Mouse (Mus musculus): ENCODE data around the gene Clcn7. TPM values are rescaled to one million over a fixed set of nuclear protein-coding genes. Genes with fewer than 3 reads are reported as not detected.

The Clcn7 gene
- polyA plus RNA-seq, 1 experiment from 2014 or later: 9.9 TPM

DNA sequence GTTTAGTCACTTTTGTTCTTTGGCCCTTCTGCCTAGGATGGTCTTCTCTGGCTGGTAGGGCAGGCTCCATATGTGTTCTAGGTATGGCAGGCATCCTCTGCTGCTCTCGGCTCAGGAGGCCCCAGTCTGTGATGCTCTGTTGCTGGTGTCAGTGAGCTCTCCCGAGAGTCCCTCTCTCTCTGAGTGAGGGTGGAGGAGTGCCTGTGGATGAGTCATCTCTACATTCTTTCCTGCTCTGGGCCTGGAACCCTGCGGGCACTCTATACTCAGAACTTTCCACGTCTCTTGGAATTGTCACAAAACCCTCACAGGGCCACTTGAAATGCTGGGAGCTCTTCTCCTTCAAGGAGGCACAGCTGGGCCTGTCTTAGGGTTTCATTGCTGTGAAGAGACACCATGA is 78.5 kb downstream of the Clcn7 start:
- ATAC-seq (ENCODE audit: low read depth): no peak
- Histone ChIP-seq H3K4me3 (ENCODE audit: low read depth, low read length) (no peak overlapping the region), H3K27ac (ENCODE audit: low read length) (no peak overlapping the region), H3K9me3 (replicated peaks; ENCODE audit: control insufficient read depth, low read length) (no peaks in the 10 kb centered on the region), H3K36me3 (ENCODE audit: control insufficient read depth, insufficient read depth) (peaks cover 5% of the 10 kb centered on the region; the same call in 1 of the 2 replicates), H3K27me3 (ENCODE audit: control insufficient read depth, insufficient read depth, low read depth, low read length) (no peaks in the 10 kb centered on the region), H3K9ac (ENCODE audit: low read depth, low read length) (no peak overlapping the region), H3K4me2 (ENCODE audit: low read depth, low read length) (no peak overlapping the region), H3K4me1 (ENCODE audit: control insufficient read depth, low read depth, low read length) (no peaks in the 10 kb centered on the region)
- WGBS (ENCODE audit: insufficient replicate concordance): 79% methylated on average over 4 of the region's 4 CpGs

Other genes starting within 250 kb of the Clcn7 start
- gene Nubp2, start 247.0 kb upstream of the Clcn7 start, polyA plus RNA-seq (2015; fragmentation: Nextera tagmentation; extraction: Ambion mirVana): 53.2 and 55.5 TPM in 2 replicates
- 38.9 and 40.3 TPM in 2 replicates for gene Spsb3, start 246.7 kb upstream of the Clcn7 start, polyA plus RNA-seq (2015; fragmentation: Nextera tagmentation; extraction: Ambion mirVana)
- 12.1 and 12.2 TPM in 2 replicates for gene Eme2, start 238.3 kb upstream of the Clcn7 start, polyA plus RNA-seq (2015; fragmentation: Nextera tagmentation; extraction: Ambion mirVana)
- gene Mrps34, start 238.3 kb upstream of the Clcn7 start, polyA plus RNA-seq (2015; fragmentation: Nextera tagmentation; extraction: Ambion mirVana): 48.9 and 50.7 TPM in 2 replicates
- gene Nme3, start 236.9 kb upstream of the Clcn7 start, polyA plus RNA-seq (2015; fragmentation: Nextera tagmentation; extraction: Ambion mirVana): 46.7 and 54.0 TPM in 2 replicates
- gene Mapk8ip3, start 196.4 kb upstream of the Clcn7 start, polyA plus RNA-seq (2015; fragmentation: Nextera tagmentation; extraction: Ambion mirVana): 9.5 and 11.6 TPM in 2 replicates
- 52.6 and 53.6 TPM in 2 replicates for gene Jpt2, start 172.7 kb upstream of the Clcn7 start, polyA plus RNA-seq (2015; fragmentation: Nextera tagmentation; extraction: Ambion mirVana)
- gene Cramp1l, start 117.6 kb upstream of the Clcn7 start, polyA plus RNA-seq (2015; fragmentation: Nextera tagmentation; extraction: Ambion mirVana): 2.7 and 2.9 TPM in 2 replicates
- gene Ift140, start 117.3 kb upstream of the Clcn7 start, polyA plus RNA-seq (2015; fragmentation: Nextera tagmentation; extraction: Ambion mirVana): 145 and 146 TPM in 2 replicates
- 6.2 and 7.3 TPM in 2 replicates for gene Tmem204, start 49.8 kb upstream of the Clcn7 start, polyA plus RNA-seq (2015; fragmentation: Nextera tagmentation; extraction: Ambion mirVana)
- 12.2 TPM in 2 replicates for gene Telo2, start 17.4 kb upstream of the Clcn7 start, polyA plus RNA-seq (2015; fragmentation: Nextera tagmentation; extraction: Ambion mirVana)
- gene Ptx4, start 12.6 kb upstream of the Clcn7 start, polyA plus RNA-seq (2015; fragmentation: Nextera tagmentation; extraction: Ambion mirVana): not detected in 2 replicates
- 0.04 TPM in 1 of 2 replicates, not detected in the other for gene Ccdc154, start 29.1 kb downstream of the Clcn7 start, polyA plus RNA-seq (2015; fragmentation: Nextera tagmentation; extraction: Ambion mirVana)
- not detected in 2 replicates for gene Gm38655, start 42.1 kb downstream of the Clcn7 start, polyA plus RNA-seq (2015; fragmentation: Nextera tagmentation; extraction: Ambion mirVana)
- 14.2 and 15.1 TPM in 2 replicates for gene BC003965, start 51.2 kb downstream of the Clcn7 start, polyA plus RNA-seq (2015; fragmentation: Nextera tagmentation; extraction: Ambion mirVana)
- 6.8 and 7.9 TPM in 2 replicates for gene Unkl, start 55.0 kb downstream of the Clcn7 start, polyA plus RNA-seq (2015; fragmentation: Nextera tagmentation; extraction: Ambion mirVana)
- gene Gnptg, start 106.7 kb downstream of the Clcn7 start, polyA plus RNA-seq (2015; fragmentation: Nextera tagmentation; extraction: Ambion mirVana): 17.8 and 19.9 TPM in 2 replicates
- gene Tsr3, start 106.8 kb downstream of the Clcn7 start, polyA plus RNA-seq (2015; fragmentation: Nextera tagmentation; extraction: Ambion mirVana): 14.7 and 15.0 TPM in 2 replicates
- gene Baiap3, start 123.0 kb downstream of the Clcn7 start, polyA plus RNA-seq (2015; fragmentation: Nextera tagmentation; extraction: Ambion mirVana): 0.46 and 0.57 TPM in 2 replicates
- gene Ube2i, start 141.2 kb downstream of the Clcn7 start, polyA plus RNA-seq (2015; fragmentation: Nextera tagmentation; extraction: Ambion mirVana): 205 and 211 TPM in 2 replicates
- gene Prss34, start 165.0 kb downstream of the Clcn7 start, polyA plus RNA-seq (2015; fragmentation: Nextera tagmentation; extraction: Ambion mirVana): 3.4 and 4.9 TPM in 2 replicates
- not detected in 2 replicates for gene Prss28, start 175.3 kb downstream of the Clcn7 start, polyA plus RNA-seq (2015; fragmentation: Nextera tagmentation; extraction: Ambion mirVana)
- gene Prss29, start 185.3 kb downstream of the Clcn7 start, polyA plus RNA-seq (2015; fragmentation: Nextera tagmentation; extraction: Ambion mirVana): not detected in 2 replicates
- not detected in 2 replicates for gene Tpsab1, start 212.2 kb downstream of the Clcn7 start, polyA plus RNA-seq (2015; fragmentation: Nextera tagmentation; extraction: Ambion mirVana)
- gene Tpsb2, start 232.9 kb downstream of the Clcn7 start, polyA plus RNA-seq (2015; fragmentation: Nextera tagmentation; extraction: Ambion mirVana): 0.47 and 0.65 TPM in 2 replicates
- 0.44 and 0.51 TPM in 2 replicates for gene Tpsg1, start 235.9 kb downstream of the Clcn7 start, polyA plus RNA-seq (2015; fragmentation: Nextera tagmentation; extraction: Ambion mirVana)

Measured in liver, embryonic 16.5 days (tissue).